Mouse (Mus musculus) bone marrow, adult 2 months (tissue): ENCODE measurements at regions not wholly inside any gene's neighbourhood (a gene's known extent, or its start where the extent isn't known, plus 50 kb on each side); places are given as distances from the start of the nearest gene placed in this dataset.

Experiments used
- CTCF ChIP-seq: fragments of 200-500 bp; IDR thresholded peaks from 2 replicates; pipeline ENCODE4 v1.5.1; 2011; ENCODE audit warnings: low read length, control low read depth; ENCODE audit not compliant: control insufficient read depth, insufficient read depth
- POLR2A ChIP-seq: fragments of 200-500 bp; IDR thresholded peaks from 2 replicates; pipeline ENCODE4 v1.6.1; 2011; ENCODE audit warnings: low read depth, mild to moderate bottlenecking, control low read depth, low read length, borderline replicate concordance; ENCODE audit not compliant: control insufficient read depth

GRCm38 (mm10) chr16:78626803-78627202 lies 50.3 kb upstream of the D16Ertd472e start:
- no peak for TF ChIP-seq POLR2A
- TF ChIP-seq CTCF = no peak
